Comparison of ENCODE assay signal across 8 mouse cellular contexts in genomic region chr3:144366976-144367765, GRCm38 (mm10).
DNase-seq lines count a peak whose midpoint lies in the region; ATAC-seq and TF ChIP-seq lines count a peak whose summit lies in the region.

No protein-coding gene starts in this region.

- peak; percentile 47; the same call in 1 of the 2 replicates for TF ChIP-seq CTCF in brain, embryonic 14.5 days (IDR thresholded peaks at IDR 0.05; ENCODE audit: borderline replicate concordance, extremely low read depth, insufficient read depth, insufficient read length)

- peak; percentile 18; the same call in 1 of the 2 replicates for ATAC-seq in kidney, embryonic 14.5 days (ENCODE audit: low FRiP score, low TSS enrichment)
- ATAC-seq in forebrain, embryonic 15.5 days (replicated peaks), result peak; percentile 53
- peak; percentile 60 for ATAC-seq in neural tube, embryonic 14.5 days (ENCODE audit: low read depth)

- H3K9ac ChIP-seq in kidney, embryonic 14.5 days (ENCODE audit: low read depth, low read length), result no peak overlapping the region
- H3K9ac ChIP-seq in forebrain, embryonic 15.5 days (replicated peaks), result peak overlapping the region; percentile 15; the same call in 1 of the 2 replicates
- H3K9ac ChIP-seq in neural tube, embryonic 14.5 days (replicated peaks; ENCODE audit: low read depth, low read length), result peak overlapping the region; percentile 7; the same call in 1 of the 2 replicates

- no peaks in the 10 kb centered on the region for H3K27me3 ChIP-seq in kidney, embryonic 14.5 days (ENCODE audit: control insufficient read depth, insufficient read depth, low read length)
- peaks cover 5% of the 10 kb centered on the region; the same call in 1 of the 2 replicates for H3K27me3 ChIP-seq in forebrain, embryonic 15.5 days
- no peaks in the 10 kb centered on the region for H3K27me3 ChIP-seq in neural tube, embryonic 14.5 days (ENCODE audit: control insufficient read depth, insufficient read depth, low read length)

- no peaks in the 10 kb centered on the region for H3K9me3 ChIP-seq in kidney, embryonic 14.5 days (ENCODE audit: control insufficient read depth, low read length)
- H3K9me3 ChIP-seq in forebrain, embryonic 15.5 days, result no peaks in the 10 kb centered on the region
- H3K9me3 ChIP-seq in neural tube, embryonic 14.5 days (ENCODE audit: control insufficient read depth, low read length), result no peaks in the 10 kb centered on the region

- H3K4me1 ChIP-seq in kidney, embryonic 14.5 days (ENCODE audit: control insufficient read depth, insufficient read depth, low read length), result no peaks in the 10 kb centered on the region
- peaks cover 15% of the 10 kb centered on the region for H3K4me1 ChIP-seq in forebrain, embryonic 15.5 days
- 0 out of 2 replicates have a peak, but pooled peaks cover 6% of the 10 kb centered on the region for H3K4me1 ChIP-seq in neural tube, embryonic 14.5 days (ENCODE audit: control insufficient read depth, insufficient read depth, low read length)

- DNase-seq in kidney, adult 11 months, result no peak
- DNase-seq in brain, embryonic 14.5 days (ENCODE audit: low read depth), result peak; percentile 79
- peak; percentile 21 to 26 for DNase-seq in layer of hippocampus, postnatal 36 days
- DNase-seq in gastrocnemius, adult 18-20 months (ENCODE audit: low spot score), result no peak
- no peak for DNase-seq in thymus, postnatal 0 days (ENCODE audit: low spot score)

- no peaks in the 10 kb centered on the region for H3K36me3 ChIP-seq in kidney, embryonic 14.5 days (ENCODE audit: control insufficient read depth, insufficient read depth, low read length)
- H3K36me3 ChIP-seq in forebrain, embryonic 15.5 days, result no peaks in the 10 kb centered on the region
- H3K36me3 ChIP-seq in neural tube, embryonic 14.5 days (ENCODE audit: control insufficient read depth, insufficient read depth, low read length), result no peaks in the 10 kb centered on the region

- no peak overlapping the region for H3K4me3 ChIP-seq in kidney, embryonic 14.5 days (ENCODE audit: low read length)
- H3K4me3 ChIP-seq in forebrain, embryonic 15.5 days, result peak overlapping the region; percentile 30
- peak overlapping the region; percentile 4 for H3K4me3 ChIP-seq in neural tube, embryonic 14.5 days (ENCODE audit: low read depth, low read length)

- H3K27ac ChIP-seq in kidney, embryonic 14.5 days (ENCODE audit: low read depth, low read length), result no peak overlapping the region
- H3K27ac ChIP-seq in forebrain, embryonic 15.5 days (replicated peaks), result 0 out of 2 replicates have a peak overlapping the region, but pooled peaks have one; percentile 13
- no peak overlapping the region for H3K27ac ChIP-seq in neural tube, embryonic 14.5 days (ENCODE audit: low read depth, low read length)

- WGBS in kidney, embryonic 14.5 days, result 33% methylated on average over 22 of the region's 22 CpGs
- 2% methylated on average over 22 of the region's 22 CpGs for WGBS in forebrain, embryonic 15.5 days
- WGBS in neural tube, embryonic 14.5 days, result 14% methylated on average over 22 of the region's 22 CpGs

- H3K4me2 ChIP-seq in kidney, embryonic 14.5 days (replicated peaks; ENCODE audit: low read depth, low read length), result peak overlapping the region; percentile 29
- H3K4me2 ChIP-seq in forebrain, embryonic 15.5 days (replicated peaks), result peak overlapping the region; percentile 55
- H3K4me2 ChIP-seq in neural tube, embryonic 14.5 days (ENCODE audit: low read depth, low read length), result peak overlapping the region; percentile 40

- no peak for TF ChIP-seq POLR2A in brain, embryonic 14.5 days (IDR thresholded peaks at IDR 0.05; ENCODE audit: borderline replicate concordance, extremely low read depth, insufficient read depth, insufficient read length, poor library complexity, severe bottlenecking)

Comparison
In these comparisons a context has a peak if more than half of its experiments do, and no peak if none do; other contexts are left out.
1. DNase-seq: peak in brain, embryonic 14.5 days (single experiment) and layer of hippocampus, postnatal 36 days (2 of 2); none in kidney, adult 11 months (single experiment), gastrocnemius, adult 18-20 months (single experiment) and thymus, postnatal 0 days (single experiment).
2. Peak in every context shown above with its lines, with median percentiles within 50 percentile points of each other: ATAC-seq and H3K4me2 ChIP-seq.